Mouse (Mus musculus) T-helper 17 cell (primary cell): ENCODE data around the gene Adgrd1.

Experiments used
- in situ Hi-C, 2 experiments: fragments of 300-600 bp; cut with MboI, MseI; formaldehyde crosslinking; loops; 1 replicate in 1 of 2; 2 replicates in 1 of 2; pipeline ENCODE4 v1.15.1; 2025; ENCODE audit warnings: high pct_unique_total_duplicates in 2 of 2

Gene Adgrd1

DNA sequence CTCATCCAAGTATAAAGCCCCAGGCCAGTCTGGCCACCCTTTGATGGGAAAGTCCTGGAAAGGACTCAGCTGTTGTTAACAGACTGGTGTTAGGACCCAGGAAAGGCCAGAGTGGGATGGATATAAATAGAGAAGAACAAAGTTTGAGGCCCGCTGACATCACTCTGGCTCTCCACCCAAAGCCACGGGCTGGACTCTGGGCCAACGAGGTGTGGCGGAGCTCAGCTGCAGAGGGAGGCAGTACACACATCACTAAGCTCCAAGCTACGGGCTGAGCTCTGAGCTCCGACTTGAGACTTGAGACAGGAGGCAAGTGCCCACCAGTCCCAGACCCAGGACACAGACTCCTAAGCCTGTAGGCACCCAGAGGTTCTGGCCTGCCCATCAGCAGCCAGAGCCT lies at the start of gene Adgrd1:
TSS of gene Adgrd1 (plus strand) at position 240 of the 400 bp plus-strand sequence.
- in situ Hi-C loops: no loop called here

DNA sequence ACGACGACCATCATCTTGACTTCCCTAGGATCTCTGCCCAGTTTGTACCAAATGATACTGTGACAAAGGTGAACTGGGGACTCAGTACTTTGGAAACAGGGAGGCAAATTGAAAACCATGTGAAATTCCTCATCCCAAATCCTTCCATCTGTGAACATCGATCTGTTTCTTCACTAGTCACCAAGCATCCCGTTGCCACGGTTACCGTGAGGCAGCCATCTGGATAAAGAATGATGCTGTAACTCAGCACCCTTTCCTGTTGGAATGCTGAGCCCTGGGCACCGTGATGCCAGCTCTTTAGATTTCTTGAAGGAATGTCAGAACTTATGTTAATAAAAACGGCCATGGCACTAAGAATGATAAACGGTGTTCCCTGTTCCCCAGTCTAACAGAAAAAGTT lies 47.2 kb upstream of the Adgrd1 start:
- in situ Hi-C loops: no loop called here

GRCm38 (mm10) chr5:129051910-129052309 lies 44.6 kb upstream of the Adgrd1 start:
- in situ Hi-C loops: no loop called here

GRCm38 (mm10) chr5:129052636-129053355 lies 43.8 kb upstream of the Adgrd1 start:
- in situ Hi-C loops: no loop called here

DNA sequence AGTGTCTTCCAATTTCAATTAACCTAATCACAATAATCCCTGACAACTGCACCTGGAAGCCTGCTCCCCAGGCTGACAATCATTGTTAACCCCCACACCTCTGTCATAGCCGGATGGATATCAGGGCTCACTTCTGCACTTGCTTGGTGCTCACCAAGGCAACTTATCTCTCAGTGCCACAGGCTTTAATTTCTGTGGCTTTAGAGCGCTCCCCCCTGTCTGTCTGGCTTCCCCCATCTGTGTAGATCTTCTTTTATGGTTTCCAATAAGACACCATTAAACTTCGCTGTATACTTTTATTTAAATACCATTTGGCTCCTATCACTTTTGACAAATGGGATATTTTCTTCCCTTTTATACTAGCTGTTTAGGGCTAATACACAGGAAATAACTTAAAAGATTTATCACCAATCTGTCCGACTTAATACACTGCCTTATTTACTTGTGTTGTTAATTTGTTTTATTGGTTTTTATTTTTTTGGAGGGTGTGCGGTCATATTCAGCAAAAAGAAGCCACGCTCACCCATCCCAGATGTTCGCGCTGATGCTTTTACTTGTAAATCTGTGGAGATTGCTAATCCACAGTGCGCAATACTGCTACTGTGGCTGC lies 41.8 kb upstream of the Adgrd1 start:
- in situ Hi-C loops: no loop called here

DNA sequence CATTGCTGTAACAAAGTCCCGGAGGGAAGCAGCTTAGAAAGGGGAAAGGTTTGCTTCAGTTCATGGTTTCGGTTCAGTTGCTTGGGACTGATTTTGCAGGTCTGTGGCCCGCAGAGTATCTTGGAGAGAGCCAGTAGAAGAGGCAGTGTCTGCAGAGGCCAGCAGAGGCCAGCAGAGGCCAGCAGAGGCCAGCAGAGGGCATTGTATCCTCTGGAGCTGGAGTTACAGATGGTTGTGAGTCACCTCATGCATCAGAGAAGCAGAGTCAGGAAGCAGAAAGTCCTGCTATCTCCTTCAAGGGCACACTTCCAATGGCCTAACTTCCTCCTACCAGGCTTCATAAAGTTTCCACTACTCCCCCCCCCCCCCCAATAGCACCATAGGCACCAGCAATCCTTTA lies 37.4 kb upstream of the Adgrd1 start:
- in situ Hi-C loops: no loop called here

DNA sequence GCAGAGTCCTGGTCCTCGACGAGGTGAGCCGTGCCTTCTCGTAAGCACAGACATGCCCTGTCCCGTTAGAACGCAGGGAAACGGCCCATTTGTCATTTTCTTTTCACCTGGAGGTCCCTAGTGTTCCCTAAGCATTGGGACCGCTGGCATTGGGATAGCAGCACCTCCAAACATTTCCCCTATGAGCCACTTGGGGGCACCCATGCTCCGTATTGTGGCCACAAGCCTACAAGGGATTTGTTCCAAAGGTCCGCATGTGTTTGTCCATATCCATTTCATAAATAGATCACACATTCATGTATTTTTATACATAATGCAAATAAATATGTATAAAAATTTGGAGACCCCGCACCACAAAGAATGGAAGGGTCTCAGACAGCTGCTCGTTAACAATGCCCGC lies 35.0 kb upstream of the Adgrd1 start:
- in situ Hi-C loops: loop anchor here (5.0 kb wide), 2 partner anchors 521 to 531 kb away; partner anchors contain the start of gene Mmp17 (in 1 of the 2)

GRCm38 (mm10) chr5:129063037-129063791 lies 33.3 kb upstream of the Adgrd1 start:
- in situ Hi-C loops: loop anchor here (5.0 kb wide), 2 partner anchors 519 to 529 kb away; partner anchors contain the start of gene Mmp17 (in 1 of the 2)

GRCm38 (mm10) chr5:129063792-129064087 lies 32.8 kb upstream of the Adgrd1 start:
- in situ Hi-C loops: loop anchor here (5.0 kb wide), 2 partner anchors 519 to 529 kb away; partner anchors contain the start of gene Mmp17 (in 1 of the 2)

- in situ Hi-C loops: loop anchor here (5.0 kb wide), 2 partner anchors 518 to 528 kb away; partner anchors contain the start of gene Mmp17 (in 1 of the 2)
Observed at GRCm38 (mm10) chr5:129064186-129064585, 32.4 kb upstream of the Adgrd1 start.

DNA sequence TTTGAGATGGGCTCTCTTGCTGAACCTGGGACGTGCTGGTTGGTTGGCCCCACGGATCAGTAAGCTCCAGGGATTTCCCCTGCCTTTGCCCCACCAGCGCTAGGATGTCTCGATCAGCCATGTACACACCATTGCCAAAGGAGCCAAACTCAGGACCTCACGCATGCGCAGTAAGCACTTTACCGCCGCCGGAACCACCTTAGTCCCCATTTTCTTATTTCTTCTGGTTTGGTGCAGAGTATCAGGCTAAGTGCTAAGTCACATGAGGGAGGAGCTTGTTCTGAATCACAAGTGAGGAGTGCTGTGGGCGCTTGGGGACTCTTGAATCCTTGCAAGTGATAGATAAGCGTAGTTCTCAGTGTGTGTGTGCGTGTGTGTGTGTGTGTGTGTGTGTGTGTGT lies 31.2 kb upstream of the Adgrd1 start:
- in situ Hi-C loops: loop anchor here in 1 of 2 experiments (5.0 kb wide), 1 partner anchor 97 kb away; no protein-coding TSS in a partner anchor

GRCm38 (mm10) chr5:129065946-129066345 lies 30.6 kb upstream of the Adgrd1 start:
- in situ Hi-C loops: loop anchor here in 1 of 2 experiments (5.0 kb wide), 1 partner anchor 96 kb away; no protein-coding TSS in a partner anchor

- in situ Hi-C loops: loop anchor here in 1 of 2 experiments (5.0 kb wide), 1 partner anchor 96 kb away; no protein-coding TSS in a partner anchor
Observed at GRCm38 (mm10) chr5:129066541-129067230, 29.9 kb upstream of the Adgrd1 start.

DNA sequence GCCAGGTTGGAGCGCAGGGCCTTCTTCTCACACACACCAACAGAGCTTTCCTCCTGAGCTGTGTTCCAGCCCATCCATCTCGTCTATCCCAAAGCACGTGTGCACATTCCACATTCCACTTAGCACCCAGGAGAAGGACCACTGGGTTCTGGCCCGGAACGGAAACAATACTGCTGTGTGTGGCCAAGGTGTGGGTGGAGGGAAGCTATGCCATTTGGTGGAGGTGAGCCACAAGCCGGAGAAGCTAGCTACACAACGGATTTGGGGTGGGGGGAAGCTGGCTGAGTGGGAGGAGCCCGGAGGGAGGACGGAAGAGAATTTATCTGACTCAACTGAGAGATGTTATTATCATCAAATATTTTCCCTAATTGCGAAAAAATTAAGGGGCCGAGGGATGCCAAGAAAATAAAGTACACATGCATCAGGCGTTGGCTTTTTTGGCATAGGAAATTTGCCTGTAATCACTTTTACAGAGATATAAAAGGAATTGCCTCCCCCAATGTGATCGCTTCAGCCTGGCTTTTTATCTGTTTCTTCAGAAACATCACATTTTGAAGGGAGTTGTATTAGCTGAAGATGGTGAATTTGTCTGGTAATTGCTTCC lies 29.2 kb upstream of the Adgrd1 start:
- in situ Hi-C loops: loop anchor here in 1 of 2 experiments (5.0 kb wide), 1 partner anchor 95 kb away; no protein-coding TSS in a partner anchor

DNA sequence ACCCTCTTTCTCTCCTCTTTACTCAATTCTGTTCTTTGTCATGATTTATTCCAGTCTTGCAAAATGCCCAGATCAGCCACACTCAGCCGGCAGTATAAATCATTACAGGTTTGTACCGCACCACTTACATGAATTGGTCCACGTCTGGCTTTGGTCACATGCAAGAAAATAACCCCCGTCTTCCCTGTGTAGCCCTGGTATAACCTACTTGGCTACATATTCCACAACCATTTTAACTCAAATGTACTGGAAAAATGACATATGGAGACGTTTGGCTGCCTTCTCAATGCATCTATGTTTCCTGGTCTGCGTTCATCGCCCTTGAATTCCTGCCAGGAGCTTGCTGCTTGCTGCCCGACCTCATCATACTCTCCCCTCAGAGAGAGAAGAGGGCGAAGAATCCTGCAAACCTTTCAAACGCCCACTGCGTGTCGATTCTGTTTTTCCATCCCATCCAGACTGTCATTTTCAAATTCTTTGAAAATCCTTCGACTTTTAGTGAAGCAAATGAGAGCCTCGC lies 24.7 kb upstream of the Adgrd1 start:
- in situ Hi-C loops: loop anchor here in 1 of 2 experiments (10.0 kb wide), 1 partner anchor 333 kb away; no protein-coding TSS in a partner anchor

DNA sequence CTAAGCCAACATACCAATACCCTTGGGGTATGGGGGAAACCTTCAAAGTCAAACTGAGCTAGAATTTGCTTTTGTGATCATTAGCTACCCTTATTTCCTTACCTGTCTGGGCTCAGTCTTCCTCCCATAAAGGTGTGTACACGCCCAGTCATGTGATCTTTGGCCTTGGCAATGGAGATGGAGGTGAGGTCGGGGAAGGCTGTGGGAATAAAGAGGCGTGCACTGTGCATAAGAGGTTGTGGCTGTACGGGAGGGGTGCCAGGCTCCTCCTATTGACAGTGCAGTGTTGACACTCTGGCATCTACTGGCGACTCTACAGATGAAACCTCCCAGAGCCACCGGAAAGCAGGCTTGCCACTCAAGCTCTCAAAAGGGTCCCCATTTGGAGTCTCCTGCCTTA lies 23.1 kb upstream of the Adgrd1 start:
- in situ Hi-C loops: loop anchor here in 1 of 2 experiments (10.0 kb wide), 1 partner anchor 331 kb away; no protein-coding TSS in a partner anchor

GRCm38 (mm10) chr5:129076098-129076497 lies 20.5 kb upstream of the Adgrd1 start:
- in situ Hi-C loops: loop anchor here in 1 of 2 experiments (10.0 kb wide), 1 partner anchor 329 kb away; no protein-coding TSS in a partner anchor

DNA sequence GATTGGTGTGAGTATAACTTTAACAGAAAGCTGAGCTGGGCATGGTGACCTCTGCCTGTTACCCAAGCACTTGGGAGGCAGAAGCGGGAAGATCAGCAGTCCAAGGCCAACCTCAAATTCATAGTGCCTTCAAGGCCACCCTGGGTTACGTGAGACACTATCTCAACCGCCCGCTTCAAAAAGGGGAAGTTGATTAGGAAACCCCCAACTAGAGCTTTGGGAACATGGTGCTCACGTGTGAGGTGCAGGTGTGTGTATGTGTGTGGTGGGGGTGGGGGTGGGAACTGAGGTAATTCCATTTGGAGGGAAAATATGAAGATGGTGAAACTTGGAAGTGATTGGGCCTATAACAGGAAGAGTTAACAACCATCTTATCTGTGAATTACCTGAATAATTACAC lies 19.3 kb upstream of the Adgrd1 start:
- in situ Hi-C loops: loop anchor here in 1 of 2 experiments (10.0 kb wide), 1 partner anchor 328 kb away; no protein-coding TSS in a partner anchor

GRCm38 (mm10) chr5:129081521-129081920 lies 15.0 kb upstream of the Adgrd1 start:
- in situ Hi-C loops: no loop called here

GRCm38 (mm10) chr5:129085153-129085552 lies 11.4 kb upstream of the Adgrd1 start:
- in situ Hi-C loops: no loop called here
